Mouse (Mus musculus) thymus, postnatal 4 days (tissue): Measurements from ENCODE around the gene Gm3149.
"Not testable (repeated sequence)": the region's sequence is repeated elsewhere in the genome, so short reads cannot be mapped to it uniquely, and the experiment has no call there.

Experiments
- DNase-seq: peaks from one replicate; pipeline ENCODE4 v3.0.0; 2021

The Gm3149 gene

GRCm38 (mm10) chr14:4316983-4317382, at the start of gene Gm3149:
Gene Gm3149, plus strand, starts transcription at chr14:4317283.
- DNase-seq, result not testable (repeated sequence)

GRCm38 (mm10) chr14:4269238-4269950, 47.7 kb upstream of the Gm3149 start:
- not testable (repeated sequence) for DNase-seq

GRCm38 (mm10) chr14:4279828-4280227, 37.3 kb upstream of the Gm3149 start:
- DNase-seq, result not testable (repeated sequence)

GRCm38 (mm10) chr14:4334476-4335080, 17.5 kb downstream of the Gm3149 start, which contains the start of gene 2610042L04Rik:
Gene 2610042L04Rik, plus strand, starts transcription at chr14:4334763.
- DNase-seq, result peak; percentile 2

- DNase-seq, result not testable (repeated sequence)
Measured at GRCm38 (mm10) chr14:4335506-4335905, 18.4 kb downstream of the Gm3149 start.

- not testable (repeated sequence) for DNase-seq
Measured at GRCm38 (mm10) chr14:4368991-4369390, 51.9 kb downstream of the Gm3149 start.

- not testable (repeated sequence) for DNase-seq
Measured at GRCm38 (mm10) chr14:4369691-4370090, 52.6 kb downstream of the Gm3149 start.
